Mouse (Mus musculus) ES-E14 (cell line): Measurements from ENCODE around the gene Nup54.

Experiments used
- CHD2 ChIP-seq: IDR thresholded peaks from 2 replicates; pipeline ENCODE4 v1.6.1; 2014; ENCODE audit warnings: mild to moderate bottlenecking, low read depth, low read length, inconsistent platforms
- HCFC1 ChIP-seq: IDR thresholded peaks from 2 replicates; pipeline ENCODE4 v1.6.1; 2012; ENCODE audit warnings: low read length, inconsistent platforms, borderline replicate concordance; ENCODE audit not compliant: insufficient read depth
- MAFK ChIP-seq: IDR thresholded peaks from 2 replicates; pipeline ENCODE4 v1.6.1; 2014; ENCODE audit warnings: mild to moderate bottlenecking, low read depth, low read length, inconsistent platforms; ENCODE audit not compliant: insufficient read depth
- ZC3H11A ChIP-seq: IDR thresholded peaks from 2 replicates; pipeline ENCODE4 v1.6.1; 2012; ENCODE audit warnings: low read depth, mild to moderate bottlenecking, inconsistent platforms, low read length, borderline replicate concordance
- ZNF384 ChIP-seq: IDR thresholded peaks from 2 replicates; pipeline ENCODE4 v1.6.1; 2012; ENCODE audit warnings: low read depth, low read length, inconsistent platforms

DNA sequence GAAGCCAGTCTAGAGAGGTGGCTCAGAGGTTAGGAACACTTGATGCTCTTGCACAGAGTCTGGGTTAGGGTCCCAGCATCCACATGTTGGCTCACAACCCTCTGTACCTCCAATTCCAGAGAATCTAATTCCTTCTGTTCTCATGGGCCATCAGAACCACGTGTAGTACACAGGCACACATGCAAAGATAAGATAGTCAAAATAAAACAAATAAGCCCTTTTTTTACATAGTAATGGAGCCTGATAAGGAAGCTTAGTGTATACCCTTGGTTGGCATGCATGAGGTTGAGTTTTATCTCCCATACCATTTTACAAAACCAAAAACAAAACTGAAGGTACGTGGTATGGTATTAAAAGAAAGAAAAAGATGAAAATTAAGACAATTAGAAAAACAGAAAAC, 22.4 kb upstream of the Nup54 start:
- no peak for TF ChIP-seq HCFC1
- TF ChIP-seq ZC3H11A, result no peak
- no peak for TF ChIP-seq ZNF384
- no peak for TF ChIP-seq CHD2
- no peak for TF ChIP-seq MAFK
